Mouse (Mus musculus) lung, postnatal 0 days (tissue): ENCODE measurements around the gene Ctsa.

Experiments used
- CTCF ChIP-seq: IDR thresholded peaks from 2 replicates; pipeline ENCODE4 v1.5.1; 2016; ENCODE audit warnings: antibody characterized with exemption, mild to moderate bottlenecking
- EP300 ChIP-seq: IDR thresholded peaks from 2 replicates; pipeline ENCODE4 v1.6.1; 2016; ENCODE audit warnings: antibody characterized with exemption, mild to moderate bottlenecking, control low read depth

DNA sequence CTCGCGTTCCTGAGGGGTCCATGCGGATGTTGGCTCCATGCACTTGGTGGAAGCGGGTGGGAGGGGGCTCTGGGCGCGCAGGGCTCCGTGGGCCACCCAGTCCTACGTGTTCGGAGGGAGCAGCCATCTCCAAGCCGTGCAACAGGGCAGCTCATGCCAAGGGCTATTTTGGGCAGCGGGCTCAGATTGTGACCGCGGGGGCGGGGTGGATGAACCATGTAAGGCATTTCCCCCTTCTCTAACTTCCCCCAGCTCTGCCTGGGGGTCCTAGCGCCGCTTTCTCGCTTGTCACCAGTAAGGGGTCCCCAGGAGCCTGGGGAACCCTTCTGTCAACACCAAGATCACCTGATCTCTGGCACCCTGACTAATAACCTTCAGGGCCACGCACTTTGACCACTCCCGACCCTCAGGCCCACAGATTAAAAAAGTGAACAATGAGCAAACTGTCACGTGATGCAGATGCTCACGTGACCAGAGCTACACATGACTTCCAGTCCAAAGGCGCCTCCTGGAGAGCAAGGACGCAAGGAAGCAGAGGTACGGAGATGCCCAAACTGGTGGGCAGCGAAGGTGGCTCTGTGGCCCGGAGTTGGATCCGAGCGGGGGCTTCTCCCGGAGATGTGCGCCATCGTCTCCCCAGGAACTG is 764 bp downstream of the Ctsa start, which contains the start of gene Neurl2:
- TF ChIP-seq CTCF = peak; percentile 53
- peak; percentile 60 for TF ChIP-seq EP300
